Mouse (Mus musculus) testis, adult 2 months (tissue): ENCODE measurements around the gene Rcsd1. TPM values are rescaled to one million over a fixed set of nuclear protein-coding genes. Genes with fewer than 3 reads are reported as not detected.

Source experiments
- H3K27ac ChIP-seq: fragments of 200-500 bp; 2 replicates; pipeline ENCODE4 v1.5.1; 2012; ENCODE audit warnings: low read depth, low read length; ENCODE audit not compliant: control insufficient read depth, insufficient read depth
- H3K27me3 ChIP-seq: fragments of 200-500 bp; 2 replicates; pipeline ENCODE4 v1.6.1; 2012; ENCODE audit warnings: mild to moderate bottlenecking, low read length, moderate library complexity; ENCODE audit not compliant: control insufficient read depth, insufficient read depth
- H3K36me3 ChIP-seq: fragments of 200-500 bp; 2 replicates; pipeline ENCODE4 v1.6.1; 2012; ENCODE audit warnings: mild to moderate bottlenecking, low read length; ENCODE audit not compliant: control insufficient read depth, insufficient read depth
- H3K4me1 ChIP-seq: fragments of 200-500 bp; 2 replicates; pipeline ENCODE4 v1.6.1; 2012; ENCODE audit warnings: low read length; ENCODE audit not compliant: control insufficient read depth, insufficient read depth
- H3K4me3 ChIP-seq: fragments of 200-500 bp; 2 replicates; pipeline ENCODE4 v1.5.1; 2012; ENCODE audit warnings: low read depth, mild to moderate bottlenecking, low read length, moderate library complexity, mixed read lengths; ENCODE audit not compliant: control insufficient read depth
- CTCF ChIP-seq: fragments of 200-500 bp; IDR thresholded peaks from 2 replicates; pipeline ENCODE4 v1.5.1; 2012; ENCODE audit warnings: low read depth, mild to moderate bottlenecking, inconsistent platforms, low read length, moderate library complexity; ENCODE audit not compliant: control insufficient read depth, insufficient read depth, insufficient replicate concordance
- POLR2A ChIP-seq: fragments of 200-500 bp; IDR thresholded peaks from 2 replicates; pipeline ENCODE4 v1.6.1; 2012; ENCODE audit warnings: low read depth, mild to moderate bottlenecking, inconsistent platforms, low read length, moderate library complexity; ENCODE audit not compliant: control insufficient read depth
- polyA plus RNA-seq: library from polyadenylated mRNA; depleted of rRNA; stranded (reverse); fragments of >200 nt; gene quantifications from 2 replicates; pipeline ENCODE4 v1.2.3, GENCODE M21; 2012

The Rcsd1 gene
- polyA plus RNA-seq, 1 experiment: 0.89 TPM

DNA sequence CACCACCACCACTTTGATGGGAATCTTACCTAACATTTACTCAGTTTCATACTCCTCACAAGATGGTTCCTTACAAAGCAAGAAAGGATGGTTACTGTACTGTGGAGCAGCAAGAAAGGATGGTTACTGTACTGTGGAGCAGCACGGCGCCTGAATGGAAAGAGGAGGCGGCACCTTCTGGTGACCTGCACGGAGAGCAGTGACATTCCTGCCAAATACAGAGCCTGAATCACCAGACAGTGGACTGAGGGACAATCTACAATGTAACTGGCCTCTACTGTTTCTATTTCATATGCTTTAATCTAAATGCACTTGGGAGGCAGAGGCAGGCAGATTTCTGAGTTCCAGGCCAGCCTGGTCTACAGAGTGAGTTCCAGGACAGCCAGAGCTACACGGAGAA is 84.5 kb downstream of the Rcsd1 start:
- no peaks in the 10 kb centered on the region for H3K4me1 ChIP-seq
- no peaks in the 10 kb centered on the region for H3K36me3 ChIP-seq
- H3K27ac ChIP-seq: no peak overlapping the region
- H3K4me3 ChIP-seq: no peak overlapping the region
- no peaks in the 10 kb centered on the region for H3K27me3 ChIP-seq
- no peak for TF ChIP-seq CTCF
- no peak for TF ChIP-seq POLR2A

DNA sequence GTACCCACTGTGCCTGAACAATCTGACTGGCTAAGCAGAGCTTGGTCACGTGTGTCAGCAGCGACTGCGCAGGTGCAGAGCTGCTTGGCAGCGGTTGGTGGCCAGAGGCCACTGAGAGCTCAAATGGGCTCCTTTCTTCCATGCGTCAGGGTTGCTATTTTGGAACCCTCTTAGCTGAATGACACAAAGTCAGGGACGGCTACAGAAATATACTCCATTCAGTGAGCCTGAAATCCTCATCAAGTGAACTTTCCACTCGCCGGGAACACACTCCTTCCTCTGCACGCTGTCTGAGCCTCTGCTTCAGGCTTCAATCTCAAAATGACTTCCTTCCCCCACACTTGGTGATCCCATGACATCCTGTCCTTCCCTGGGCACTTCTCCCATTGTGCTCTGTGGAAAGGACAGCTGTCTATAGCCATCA is 91.3 kb downstream of the Rcsd1 start:
- TF ChIP-seq POLR2A (peak; percentile 72; the same call in 1 of the 2 replicates), CTCF (no peak)
- no peaks in the 10 kb centered on the region for H3K27me3 ChIP-seq
- H3K27ac ChIP-seq: peak overlapping the region; percentile 79
- peak overlapping the region; percentile 56 for H3K4me3 ChIP-seq
- peaks cover 13% of the 10 kb centered on the region for H3K4me1 ChIP-seq
- no peaks in the 10 kb centered on the region for H3K36me3 ChIP-seq

DNA sequence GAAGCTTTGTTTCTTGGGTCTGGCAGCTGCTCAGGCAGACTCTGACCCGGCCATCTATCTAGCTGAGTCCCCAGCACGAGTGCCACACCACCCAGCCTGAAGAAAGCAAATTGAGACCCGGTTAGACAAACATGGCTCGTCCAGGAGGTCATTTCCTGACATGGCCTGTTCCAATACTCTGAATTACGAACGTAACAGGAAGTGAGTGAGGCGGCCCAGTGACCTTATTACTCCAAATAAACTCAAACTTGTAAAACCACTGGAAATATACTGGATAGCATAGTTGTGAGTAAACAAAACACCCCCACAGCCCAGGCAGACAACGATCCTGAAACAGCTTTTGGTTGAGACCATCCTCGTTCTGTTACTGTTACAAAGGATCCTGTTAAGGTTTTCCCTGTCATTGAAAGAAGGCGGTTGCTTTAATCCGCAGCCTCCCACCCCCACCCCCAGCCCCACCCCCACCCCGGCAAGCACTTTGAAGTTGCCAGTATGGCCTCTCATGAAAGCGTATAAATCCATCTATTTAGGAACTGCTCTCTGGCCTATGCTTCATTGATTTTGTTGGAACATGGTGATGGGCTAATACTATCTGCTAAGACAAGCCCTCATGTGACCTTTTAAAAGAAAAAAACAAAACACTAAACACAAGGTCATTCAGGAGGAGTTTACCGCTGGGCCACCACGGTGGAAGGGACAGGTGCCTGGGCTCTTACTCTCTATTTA is 92.2 kb downstream of the Rcsd1 start:
- H3K27me3 ChIP-seq: no peaks in the 10 kb centered on the region
- H3K4me3 ChIP-seq: no peak overlapping the region
- H3K4me1 ChIP-seq: peaks cover 13% of the 10 kb centered on the region
- H3K27ac ChIP-seq: peak overlapping the region; percentile 79
- TF ChIP-seq CTCF: no peak
- H3K36me3 ChIP-seq: no peaks in the 10 kb centered on the region

DNA sequence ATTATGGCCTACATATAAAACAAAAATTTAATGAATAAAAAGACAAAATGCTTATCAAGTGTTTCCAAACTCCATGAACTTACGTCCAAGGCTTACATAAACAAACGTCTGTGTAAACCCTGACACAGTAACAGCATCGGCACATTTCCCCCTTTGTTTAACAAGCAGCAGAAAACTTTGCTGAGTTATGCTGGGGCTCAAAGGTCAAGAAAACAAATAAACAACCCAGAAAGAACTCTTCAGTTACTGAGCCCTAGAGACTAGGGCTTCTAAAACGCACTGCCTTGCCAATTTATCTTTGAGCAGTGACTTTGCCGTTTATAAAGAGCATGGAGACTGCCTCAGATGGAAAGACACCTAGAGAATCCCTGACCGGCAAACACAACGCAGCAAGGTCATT is 92.9 kb downstream of the Rcsd1 start:
- Histone ChIP-seq H3K4me1 (peaks cover 13% of the 10 kb centered on the region), H3K36me3 (no peaks in the 10 kb centered on the region), H3K27ac (peak overlapping the region; percentile 79), H3K27me3 (no peaks in the 10 kb centered on the region), H3K4me3 (no peak overlapping the region)
- no peak for TF ChIP-seq POLR2A
- no peak for TF ChIP-seq CTCF

DNA sequence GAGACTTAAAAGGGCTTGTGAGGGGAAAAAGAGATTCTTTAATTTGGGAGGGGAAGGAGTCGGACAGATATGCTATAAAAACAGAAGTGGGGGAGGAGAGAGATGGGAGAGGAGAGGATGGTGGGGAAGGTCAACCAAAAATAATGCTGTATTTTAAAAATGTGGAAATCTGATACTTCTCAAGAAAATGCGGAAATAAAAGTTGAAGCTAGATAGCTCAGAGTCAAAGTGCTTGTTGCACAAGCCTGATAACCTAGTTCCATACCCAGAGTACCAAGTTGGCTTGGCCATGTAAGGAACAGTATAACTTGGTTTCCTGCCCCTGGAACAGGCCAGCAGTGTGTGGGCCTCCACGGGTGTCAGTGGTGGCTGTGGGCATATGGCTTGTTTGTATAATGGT is 94.8 kb downstream of the Rcsd1 start:
- H3K4me3 ChIP-seq: no peak overlapping the region
- H3K36me3 ChIP-seq: no peaks in the 10 kb centered on the region
- H3K4me1 ChIP-seq: peaks cover 17% of the 10 kb centered on the region
- TF ChIP-seq CTCF (no peak), POLR2A (no peak)
- H3K27me3 ChIP-seq: no peaks in the 10 kb centered on the region
- H3K27ac ChIP-seq: no peak overlapping the region

DNA sequence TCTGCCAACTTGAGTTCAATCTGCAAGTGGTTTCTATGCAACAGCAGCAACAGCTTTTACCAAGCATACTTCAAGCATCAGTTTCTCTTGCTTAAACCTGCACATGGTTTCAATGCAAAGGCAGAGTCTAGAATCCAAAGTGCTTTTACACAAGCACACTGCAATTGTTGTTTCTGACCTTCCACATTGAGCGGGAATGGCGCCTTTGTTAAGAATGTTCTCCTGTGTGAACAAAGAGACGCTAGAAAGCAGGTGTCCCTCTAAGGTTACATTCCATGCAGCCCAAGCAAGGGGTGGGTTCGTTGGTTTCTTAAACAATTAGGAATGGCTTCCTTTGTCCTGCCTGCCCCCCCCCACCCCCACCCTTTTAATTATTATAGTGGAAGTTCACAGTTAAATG is 95.6 kb downstream of the Rcsd1 start:
- Histone ChIP-seq H3K4me3 (no peak overlapping the region), H3K4me1 (peaks cover 13% of the 10 kb centered on the region), H3K36me3 (no peaks in the 10 kb centered on the region), H3K27ac (no peak overlapping the region), H3K27me3 (no peaks in the 10 kb centered on the region)
- TF ChIP-seq POLR2A (no peak), CTCF (no peak)

DNA sequence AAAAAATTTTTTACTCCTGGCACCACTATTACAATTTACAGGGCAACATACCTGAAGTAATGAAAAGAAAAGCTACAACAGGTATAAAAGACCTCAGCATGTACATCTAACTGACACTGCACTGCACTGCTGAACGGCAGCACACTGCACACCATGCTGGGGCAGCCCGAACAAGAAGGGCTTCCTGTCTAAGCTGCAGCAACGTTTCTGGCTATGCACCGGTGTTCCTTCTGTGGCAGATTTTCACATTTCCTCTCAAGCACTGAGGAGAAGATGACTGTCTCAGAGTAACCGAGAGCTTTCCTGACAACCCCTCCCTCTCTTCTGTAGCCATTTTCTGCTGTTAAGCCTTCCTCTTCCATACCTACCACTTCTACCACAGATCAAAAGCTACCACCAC is 96.8 kb downstream of the Rcsd1 start:
- Histone ChIP-seq H3K36me3 (no peaks in the 10 kb centered on the region), H3K4me3 (no peak overlapping the region), H3K4me1 (peaks cover 9% of the 10 kb centered on the region), H3K27ac (no peak overlapping the region), H3K27me3 (no peaks in the 10 kb centered on the region)
- TF ChIP-seq POLR2A (no peak), CTCF (no peak)

DNA sequence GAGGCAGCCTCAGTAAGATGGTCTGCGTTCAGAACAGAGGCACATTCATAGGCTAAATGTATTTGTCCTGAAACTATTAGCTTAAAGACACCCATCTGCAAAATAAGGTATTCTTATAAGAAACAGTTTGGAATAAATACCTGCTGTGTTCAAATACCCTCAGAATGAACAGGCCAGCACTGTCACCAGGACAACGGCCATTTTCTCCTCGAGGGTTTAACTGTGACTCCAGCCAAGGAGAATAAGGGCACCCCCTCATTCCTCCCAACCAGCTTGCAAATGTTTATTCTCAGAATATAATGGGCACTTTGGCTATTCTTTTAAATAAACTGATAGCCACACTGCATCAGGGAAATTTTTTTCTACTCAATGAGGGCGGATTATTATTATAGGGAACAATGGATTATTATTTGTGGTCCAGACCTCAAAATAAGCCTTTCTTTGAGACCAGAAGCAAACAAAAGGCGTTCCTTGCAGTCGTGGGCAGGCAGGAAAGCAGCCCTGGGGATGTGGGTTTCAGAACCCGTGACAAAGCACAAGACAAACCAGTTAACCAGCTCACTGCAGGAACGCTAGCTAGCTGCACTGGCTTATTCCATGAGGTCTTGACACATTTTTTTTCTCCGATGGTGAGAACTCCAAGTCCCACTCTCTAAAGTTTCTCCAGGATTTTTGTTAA is 99.1 kb downstream of the Rcsd1 start:
- no peak for TF ChIP-seq CTCF
- TF ChIP-seq POLR2A: no peak
- peak overlapping the region; percentile 73 for H3K27ac ChIP-seq
- H3K36me3 ChIP-seq: no peaks in the 10 kb centered on the region; the same call in 1 of the 2 replicates
- no peak overlapping the region for H3K4me3 ChIP-seq
- H3K4me1 ChIP-seq: peaks cover 6% of the 10 kb centered on the region
- no peaks in the 10 kb centered on the region for H3K27me3 ChIP-seq
